Mouse (Mus musculus): ENCODE data around the gene Gm49358. TPM values are rescaled to one million over a fixed set of nuclear protein-coding genes. Genes with fewer than 3 reads are reported as not detected.

Gene Gm49358
- total RNA-seq (2023): 1 to 10 TPM; 2.6 to 2.7 TPM

DNA sequence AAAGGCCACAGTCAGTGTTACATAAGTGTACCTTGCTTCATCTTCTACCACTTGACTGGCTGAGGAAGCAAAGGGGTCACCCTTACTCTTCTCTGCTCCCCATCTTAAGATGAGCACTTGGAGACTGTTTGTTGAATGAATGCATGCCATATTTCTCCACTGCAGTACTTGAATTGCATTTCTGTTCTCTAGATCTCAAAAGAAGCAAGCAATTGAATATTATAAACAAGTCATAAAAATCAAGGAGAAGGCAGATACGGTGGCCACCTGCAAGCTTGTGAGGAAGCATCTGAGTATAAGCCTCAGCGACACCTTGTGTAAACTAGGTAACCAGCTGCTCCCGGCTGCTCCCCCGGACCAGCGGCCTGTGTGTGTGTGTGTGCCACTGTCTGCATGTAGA, at the start of gene Gm49358:
Gm49358 (plus strand) TSS at position 301 of the 400 bp plus-strand sequence.

GRCm38 (mm10) chr10:86778398-86779116, 14.8 kb downstream of the Gm49358 start, which contains the start of gene Nt5dc3:
Nt5dc3 (plus strand) TSS chr10:86779005.

Other genes starting within 250 kb of the Gm49358 start
- 100 to 1,000 TPM; 422 to 438 TPM for gene Hsp90b1, start 58.5 kb upstream of the Gm49358 start, total RNA-seq (2023)
- 1 to 10 TPM in 1 of 2 experiments, under 1 TPM in 1; 0.63 to 1.1 TPM for gene Ttc41, start 58.2 kb upstream of the Gm49358 start, total RNA-seq (2023)
- 1 to 10 TPM; 6.2 to 7.9 TPM for gene Nt5dc3, start 15.0 kb downstream of the Gm49358 start, total RNA-seq (2023)
- gene Stab2, start 244.1 kb downstream of the Gm49358 start, total RNA-seq (2023): 10 to 100 TPM; 66.6 to 85.4 TPM

Data from monocyte, adult 59 days (primary cell).